Mouse (Mus musculus): ENCODE measurements around the gene Odf2l. TPM values are rescaled to one million over a fixed set of nuclear protein-coding genes. Genes with fewer than 3 reads are reported as not detected.

Gene Odf2l
- polyA plus RNA-seq, 1 experiment from 2014 or later: 14.2 TPM

- ATAC-seq (ENCODE audit: low FRiP score, low TSS enrichment) (no peak), DNase-seq (no peak)
- WGBS: 92% methylated on average over 6 of the region's 6 CpGs
- Histone ChIP-seq H3K36me3 (ENCODE audit: control insufficient read depth, insufficient read depth, low read length) (no peaks in the 10 kb centered on the region), H3K4me1 (ENCODE audit: control insufficient read depth, insufficient read depth, low read length) (no peaks in the 10 kb centered on the region), H3K4me3 (replicated peaks; ENCODE audit: low read depth, low read length) (no peak overlapping the region), H3K27ac (replicated peaks; ENCODE audit: low read depth, low read length) (no peak overlapping the region), H3K4me2 (ENCODE audit: low read length) (no peak overlapping the region), H3K27me3 (ENCODE audit: control insufficient read depth, insufficient read depth, low read length) (no peaks in the 10 kb centered on the region), H3K9me3 (ENCODE audit: control insufficient read depth, low read length) (no peaks in the 10 kb centered on the region), H3K9ac (replicated peaks; ENCODE audit: low read length) (no peak overlapping the region)
Observed at GRCm38 (mm10) chr3:145170604-145171389, 52.4 kb downstream of the Odf2l start.

DNA sequence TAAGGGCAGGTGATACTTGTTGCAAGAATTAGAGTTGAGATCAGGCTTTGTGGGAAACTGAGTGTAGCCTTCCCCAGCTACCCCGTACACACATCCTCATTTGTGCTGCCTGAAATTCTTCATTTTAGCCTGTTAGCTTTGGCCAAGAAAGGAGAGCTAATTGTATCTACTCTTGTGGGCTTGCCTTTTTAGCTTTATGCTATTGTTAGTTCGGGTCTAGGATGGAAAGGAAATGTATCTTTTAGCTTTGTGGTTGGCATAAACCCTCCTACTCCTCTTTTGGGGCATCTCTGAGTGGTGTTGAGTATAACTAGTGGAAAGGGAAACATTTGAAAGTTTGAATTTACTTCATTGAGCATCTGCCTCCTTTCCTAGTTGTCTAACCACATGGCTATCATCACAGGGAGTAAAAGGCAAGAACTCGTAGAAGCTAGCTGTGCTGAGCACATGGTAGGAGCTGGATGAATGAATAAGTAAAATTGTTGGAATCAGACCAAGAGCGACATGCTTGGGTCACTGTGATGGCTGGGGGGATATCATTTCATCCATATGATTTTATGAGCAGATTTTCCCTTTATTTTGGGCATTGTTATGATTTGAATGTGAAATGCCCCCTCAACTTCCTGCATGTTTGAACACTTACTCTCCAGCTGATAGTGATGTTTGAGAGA is 53.1 kb downstream of the Odf2l start:
- H3K4me3 ChIP-seq (replicated peaks; ENCODE audit: low read depth, low read length): no peak overlapping the region
- no peaks in the 10 kb centered on the region for H3K27me3 ChIP-seq (ENCODE audit: control insufficient read depth, insufficient read depth, low read length)
- DNase-seq (no peak), ATAC-seq (ENCODE audit: low FRiP score, low TSS enrichment) (no peak)
- no peak overlapping the region for H3K27ac ChIP-seq (replicated peaks; ENCODE audit: low read depth, low read length)
- H3K36me3 ChIP-seq (ENCODE audit: control insufficient read depth, insufficient read depth, low read length): no peaks in the 10 kb centered on the region
- H3K4me1 ChIP-seq (ENCODE audit: control insufficient read depth, insufficient read depth, low read length): no peaks in the 10 kb centered on the region
- H3K9me3 ChIP-seq (ENCODE audit: control insufficient read depth, low read length): no peaks in the 10 kb centered on the region
- 89% methylated on average over 4 of the region's 4 CpGs for WGBS
- H3K4me2 ChIP-seq (ENCODE audit: low read length): no peak overlapping the region
- H3K9ac ChIP-seq (replicated peaks; ENCODE audit: low read length): no peak overlapping the region

DNA sequence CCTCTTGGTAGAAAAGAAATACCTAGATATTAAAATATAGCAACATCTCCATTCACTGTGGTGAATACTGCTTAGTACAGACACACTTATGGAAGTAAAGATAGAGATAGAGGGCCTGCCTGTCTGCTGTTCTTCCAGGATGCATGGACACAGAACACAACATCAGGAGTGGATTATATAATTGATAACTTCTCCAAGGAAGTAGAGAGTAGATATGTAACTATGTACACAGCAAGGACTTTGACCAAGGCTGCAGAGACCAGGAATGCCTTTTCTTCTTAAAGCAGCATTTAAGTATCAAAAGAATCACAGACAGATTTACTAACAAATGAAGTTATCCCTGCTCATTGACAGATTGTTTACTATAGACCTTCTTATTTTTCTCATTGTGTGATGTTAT is 66.3 kb downstream of the Odf2l start:
- Histone ChIP-seq H3K9me3 (ENCODE audit: control insufficient read depth, low read length) (no peaks in the 10 kb centered on the region), H3K9ac (replicated peaks; ENCODE audit: low read length) (no peak overlapping the region), H3K27me3 (ENCODE audit: control insufficient read depth, insufficient read depth, low read length) (no peaks in the 10 kb centered on the region), H3K27ac (replicated peaks; ENCODE audit: low read depth, low read length) (no peak overlapping the region), H3K4me3 (replicated peaks; ENCODE audit: low read depth, low read length) (no peak overlapping the region), H3K4me1 (ENCODE audit: control insufficient read depth, insufficient read depth, low read length) (no peaks in the 10 kb centered on the region), H3K4me2 (ENCODE audit: low read length) (no peak overlapping the region), H3K36me3 (ENCODE audit: control insufficient read depth, insufficient read depth, low read length) (no peaks in the 10 kb centered on the region)
- ATAC-seq (ENCODE audit: low FRiP score, low TSS enrichment): no peak
- DNase-seq: no peak

GRCm38 (mm10) chr3:145191972-145192371 is 73.6 kb downstream of the Odf2l start:
- Histone ChIP-seq H3K27ac (replicated peaks; ENCODE audit: low read depth, low read length) (no peak overlapping the region), H3K27me3 (ENCODE audit: control insufficient read depth, insufficient read depth, low read length) (no peaks in the 10 kb centered on the region), H3K4me1 (ENCODE audit: control insufficient read depth, insufficient read depth, low read length) (no peaks in the 10 kb centered on the region), H3K36me3 (ENCODE audit: control insufficient read depth, insufficient read depth, low read length) (no peaks in the 10 kb centered on the region), H3K9me3 (ENCODE audit: control insufficient read depth, low read length) (no peaks in the 10 kb centered on the region), H3K4me2 (ENCODE audit: low read length) (no peak overlapping the region), H3K9ac (replicated peaks; ENCODE audit: low read length) (no peak overlapping the region), H3K4me3 (replicated peaks; ENCODE audit: low read depth, low read length) (no peak overlapping the region)
- ATAC-seq (ENCODE audit: low FRiP score, low TSS enrichment) (no peak), DNase-seq (no peak)
- 93% methylated on average over 2 of the region's 2 CpGs for WGBS

DNA sequence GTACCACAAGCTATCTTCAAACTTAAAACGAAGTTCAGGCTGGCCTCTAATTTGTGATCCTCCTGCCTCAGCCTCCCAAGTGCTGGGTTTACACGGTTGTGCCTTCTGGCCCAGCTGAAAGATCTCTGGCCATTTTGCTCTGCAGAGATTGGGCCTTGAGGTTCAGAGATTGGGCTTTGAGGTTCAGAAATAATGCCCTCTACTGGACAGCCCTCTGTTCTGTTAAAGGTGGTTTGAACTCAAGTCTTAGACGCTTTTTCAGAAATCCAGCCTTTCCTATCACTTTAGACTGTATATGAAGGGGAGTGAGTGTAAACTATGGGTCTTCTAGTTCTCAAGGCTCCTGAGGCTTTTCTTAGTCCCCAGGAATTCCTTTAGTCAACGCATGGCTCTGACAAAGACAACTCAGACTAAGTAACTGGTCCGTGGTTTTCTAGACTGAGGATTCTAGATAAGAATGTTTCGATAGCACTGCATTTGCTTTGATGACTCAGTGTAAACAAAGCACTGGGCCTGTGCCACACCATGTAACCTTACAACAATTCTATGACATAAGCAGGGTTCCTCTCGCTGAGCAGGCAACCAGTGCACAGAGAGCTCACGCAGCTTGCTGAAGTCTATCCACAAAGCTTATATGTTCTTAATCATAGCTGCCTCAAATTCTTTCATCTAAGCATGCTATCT is 77.0 kb downstream of the Odf2l start:
- H3K27ac ChIP-seq (replicated peaks; ENCODE audit: low read depth, low read length): no peak overlapping the region
- ATAC-seq (ENCODE audit: low FRiP score, low TSS enrichment) (no peak), DNase-seq (no peak)
- H3K4me3 ChIP-seq (replicated peaks; ENCODE audit: low read depth, low read length): no peak overlapping the region
- H3K36me3 ChIP-seq (ENCODE audit: control insufficient read depth, insufficient read depth, low read length): no peaks in the 10 kb centered on the region
- H3K9ac ChIP-seq (replicated peaks; ENCODE audit: low read length): no peak overlapping the region
- no peaks in the 10 kb centered on the region for H3K4me1 ChIP-seq (ENCODE audit: control insufficient read depth, insufficient read depth, low read length)
- WGBS: 86% methylated on average over 8 of the region's 8 CpGs
- H3K4me2 ChIP-seq (ENCODE audit: low read length): no peak overlapping the region
- no peaks in the 10 kb centered on the region for H3K27me3 ChIP-seq (ENCODE audit: control insufficient read depth, insufficient read depth, low read length)
- no peaks in the 10 kb centered on the region for H3K9me3 ChIP-seq (ENCODE audit: control insufficient read depth, low read length)

- no peaks in the 10 kb centered on the region for H3K36me3 ChIP-seq (ENCODE audit: control insufficient read depth, insufficient read depth, low read length)
Observed at GRCm38 (mm10) chr3:145198050-145198449, 79.7 kb downstream of the Odf2l start.

More at GRCm38 (mm10) chr3:145198050-145198449, 79.7 kb downstream of the Odf2l start:
- DNase-seq (no peak), ATAC-seq (ENCODE audit: low FRiP score, low TSS enrichment) (no peak)
- Histone ChIP-seq H3K27me3 (ENCODE audit: control insufficient read depth, insufficient read depth, low read length) (no peaks in the 10 kb centered on the region), H3K4me3 (replicated peaks; ENCODE audit: low read depth, low read length) (no peak overlapping the region), H3K9ac (replicated peaks; ENCODE audit: low read length) (no peak overlapping the region), H3K4me1 (ENCODE audit: control insufficient read depth, insufficient read depth, low read length) (no peaks in the 10 kb centered on the region), H3K27ac (replicated peaks; ENCODE audit: low read depth, low read length) (no peak overlapping the region), H3K4me2 (ENCODE audit: low read length) (no peak overlapping the region), H3K9me3 (ENCODE audit: control insufficient read depth, low read length) (no peaks in the 10 kb centered on the region)
- WGBS: 71% methylated on average over 2 of the region's 2 CpGs

Other genes with a start within 250 kb of the Odf2l start
- not detected in 2 replicates for gene Clca4b, start 186.1 kb upstream of the Odf2l start, polyA plus RNA-seq (2014; fragmentation: Nextera tagmentation; extraction: Ambion mirVana)
- gene Clca4a, start 143.5 kb upstream of the Odf2l start, polyA plus RNA-seq (2014; fragmentation: Nextera tagmentation; extraction: Ambion mirVana): not detected in 2 replicates
- gene Clca1, start 85.8 kb upstream of the Odf2l start, polyA plus RNA-seq (2014; fragmentation: Nextera tagmentation; extraction: Ambion mirVana): not detected in 2 replicates
- not detected in 2 replicates for gene Clca2, start 19.1 kb upstream of the Odf2l start, polyA plus RNA-seq (2014; fragmentation: Nextera tagmentation; extraction: Ambion mirVana)
- 0.31 and 0.37 TPM in 2 replicates for gene Col24a1, start 173.9 kb downstream of the Odf2l start, polyA plus RNA-seq (2014; fragmentation: Nextera tagmentation; extraction: Ambion mirVana)